Mouse (Mus musculus) MEL (cell line): ENCODE results near the gene Fbln2.

Experiments used
- CHD2 ChIP-seq: IDR thresholded peaks from 2 replicates; pipeline ENCODE4 v1.6.1; 2011; ENCODE audit warnings: low read length, improper control_type of control experiment
- CTCF ChIP-seq, 3 experiments: IDR thresholded peaks in 2 of 3; conservative IDR thresholded peaks in 1 of 3; 2 replicates each; pipeline ENCODE4 v1.5.1; 2011 to 2012; ENCODE audit warnings: low read length in 3 of 3, low read depth in 2 of 3, mild to moderate bottlenecking in 2 of 3, improper control_type of control experiment in 1 of 3, inconsistent platforms in 1 of 3, mixed read lengths in 1 of 3, moderate library complexity in 1 of 3; ENCODE audit not compliant: control insufficient read depth in 1 of 3, insufficient read depth in 1 of 3, poor library complexity in 1 of 3, severe bottlenecking in 1 of 3
- E2F4 ChIP-seq: IDR thresholded peaks from 2 replicates; pipeline ENCODE4 v1.6.1; 2011; ENCODE audit warnings: low read depth, low read length, improper control_type of control experiment, borderline replicate concordance
- ELF1 ChIP-seq: IDR thresholded peaks from 2 replicates; pipeline ENCODE4 v1.6.1; 2014; ENCODE audit warnings: low read depth, mild to moderate bottlenecking, inconsistent platforms, low read length, improper control_type of control experiment, moderate library complexity
- EP300 ChIP-seq, 2 experiments: IDR thresholded peaks; 2 replicates each; pipeline ENCODE4 v1.6.1; 2011; ENCODE audit warnings: improper control_type of control experiment in 2 of 2, low read length in 2 of 2, low read depth in 1 of 2, mild to moderate bottlenecking in 1 of 2
- ETS1 ChIP-seq: IDR thresholded peaks from 2 replicates; pipeline ENCODE4 v1.6.1; 2012; ENCODE audit warnings: low read depth, mild to moderate bottlenecking, inconsistent platforms, low read length, improper control_type of control experiment, moderate library complexity
- JUND ChIP-seq: IDR thresholded peaks from 2 replicates; pipeline ENCODE4 v1.6.1; 2011; ENCODE audit warnings: low read depth, mild to moderate bottlenecking, improper control_type of control experiment, low read length
- KAT2A ChIP-seq: conservative IDR thresholded peaks from 2 replicates; pipeline ENCODE4 v1.6.1; 2012; ENCODE audit warnings: low read depth, low read length, improper control_type of control experiment, inconsistent platforms
- MAZ ChIP-seq: IDR thresholded peaks from 2 replicates; pipeline ENCODE4 v1.6.1; 2012; ENCODE audit warnings: low read depth, mild to moderate bottlenecking, inconsistent platforms, low read length, improper control_type of control experiment
- MXI1 ChIP-seq: IDR thresholded peaks from 2 replicates; pipeline ENCODE4 v1.6.1; 2011; ENCODE audit warnings: mild to moderate bottlenecking, low read depth, low read length, improper control_type of control experiment
- POLR2A ChIP-seq, 2 experiments: IDR thresholded peaks; 2 replicates each; pipeline ENCODE4 v1.6.1; 2011 to 2012; ENCODE audit warnings: low read length in 2 of 2, mild to moderate bottlenecking in 2 of 2, control low read depth in 1 of 2, improper control_type of control experiment in 1 of 2, low read depth in 1 of 2, moderate library complexity in 1 of 2; ENCODE audit not compliant: control insufficient read depth in 1 of 2, insufficient read depth in 1 of 2, poor library complexity in 1 of 2
- POLR2AphosphoS5 ChIP-seq: IDR thresholded peaks from 2 replicates; pipeline ENCODE4 v1.6.1; 2012; ENCODE audit warnings: low read depth, borderline replicate concordance, mild to moderate bottlenecking, inconsistent platforms, low read length, moderate library complexity, mixed read lengths
- RAD21 ChIP-seq: IDR thresholded peaks from 2 replicates; pipeline ENCODE4 v1.6.1; 2011; ENCODE audit warnings: mild to moderate bottlenecking, low read depth, low read length, improper control_type of control experiment
- USF1 ChIP-seq: IDR thresholded peaks from 2 replicates; pipeline ENCODE4 v1.6.1; 2014; ENCODE audit warnings: low read depth, mild to moderate bottlenecking, inconsistent platforms, low read length, improper control_type of control experiment, moderate library complexity

- TF ChIP-seq POLR2AphosphoS5 (no peak), MAZ (no peak), EP300 (IDR thresholded peaks at IDR 0.05; ENCODE audit: low read depth in 1 of 2, low read length in 2 of 2) (no peak), ELF1 (no peak), POLR2A (IDR thresholded peaks at IDR 0.05; ENCODE audit: control insufficient read depth in 1 of 2, insufficient read depth in 1 of 2, low read depth in 1 of 2, low read length in 2 of 2, poor library complexity in 1 of 2) (no peak), JUND (no peak), KAT2A (no peak), CTCF (IDR thresholded peaks at IDR 0.05 in 2 of 3, conservative IDR thresholded peaks at IDR 0.05 in 1 of 3; ENCODE audit: control insufficient read depth in 1 of 3, insufficient read depth in 1 of 3, low read depth in 2 of 3, low read length in 3 of 3, poor library complexity in 1 of 3, severe bottlenecking in 1 of 3) (no peak), E2F4 (no peak), CHD2 (no peak), MXI1 (no peak), RAD21 (no peak), USF1 (no peak), ETS1 (no peak)
Observed at GRCm38 (mm10) chr6:91182075-91182490, 30.2 kb upstream of the Fbln2 start.
